Comparison of ENCODE assay signal across 35 mouse cellular contexts in genomic region chr7:16071906-16072305, GRCm38 (mm10). TPM values are rescaled to one million over a fixed set of nuclear protein-coding genes. Genes with fewer than 3 reads are reported as not detected.
DNase-seq lines count a peak whose midpoint lies in the region; ATAC-seq and TF ChIP-seq lines count a peak whose summit lies in the region.
"Had no signal": no experiment of that assay in that cellular context is flagged by ENCODE, and none has a peak within 500 bp of the region (broad histone marks: within the 10 kb centered on the region; RNA-seq: fewer than 3 reads in every experiment).

No protein-coding gene starts in this region.

- H3K27ac ChIP-seq in kidney, adult 2 months (ENCODE audit: insufficient read depth, low read depth, low read length) = no peak overlapping the region
- H3K27ac ChIP-seq in intestine, embryonic 15.5 days = no peak overlapping the region
- H3K27ac ChIP-seq in liver, embryonic 13.5 days = no peak overlapping the region
- peak overlapping the region; percentile 68 for H3K27ac ChIP-seq in macrophage
- H3K27ac ChIP-seq: embryonic facial prominence, embryonic 13.5 days; forebrain, embryonic 12.5 days; limb, embryonic 12.5 days; midbrain, embryonic 12.5 days; neural tube, embryonic 12.5 days; stomach, embryonic 15.5 days had no signal

- H3K9ac ChIP-seq in intestine, embryonic 15.5 days = no peak overlapping the region
- no peak overlapping the region for H3K9ac ChIP-seq in liver, embryonic 13.5 days
- H3K9ac ChIP-seq: embryonic facial prominence, embryonic 13.5 days; forebrain, embryonic 12.5 days; forebrain, postnatal 0 days; limb, embryonic 12.5 days; midbrain, embryonic 12.5 days; neural tube, embryonic 12.5 days; stomach, embryonic 15.5 days had no signal

- H3K9me3 ChIP-seq in intestine, embryonic 15.5 days = no peaks in the 10 kb centered on the region
- no peaks in the 10 kb centered on the region for H3K9me3 ChIP-seq in liver, embryonic 13.5 days (replicated peaks)
- H3K9me3 ChIP-seq: embryonic facial prominence, embryonic 13.5 days; forebrain, embryonic 12.5 days; G1E; limb, embryonic 12.5 days; midbrain, embryonic 12.5 days; neural tube, embryonic 12.5 days; stomach, embryonic 15.5 days had no signal

- TF ChIP-seq POLR2A in kidney, adult 2 months (IDR thresholded peaks at IDR 0.05; ENCODE audit: low read depth, low read length) = no peak

- ATAC-seq in intestine, embryonic 15.5 days = peak; percentile 86
- ATAC-seq in liver, embryonic 13.5 days (ENCODE audit: low read depth) = peak; percentile 61
- ATAC-seq in megakaryocyte, adult 5-6 weeks (ENCODE audit: poor library complexity, severe bottlenecking) = no peak
- ATAC-seq: forebrain, postnatal 0 days; hindbrain, embryonic 16.5 days had no signal

- no peaks in the 10 kb centered on the region for H3K4me1 ChIP-seq in kidney, adult 2 months (ENCODE audit: control insufficient read depth, insufficient read depth, low read length)
- no peaks in the 10 kb centered on the region for H3K4me1 ChIP-seq in intestine, embryonic 15.5 days (replicated peaks)
- H3K4me1 ChIP-seq in liver, embryonic 13.5 days (replicated peaks) = no peaks in the 10 kb centered on the region
- H3K4me1 ChIP-seq: embryonic facial prominence, embryonic 13.5 days; forebrain, embryonic 12.5 days; limb, embryonic 12.5 days; midbrain, embryonic 12.5 days; neural tube, embryonic 12.5 days; stomach, embryonic 15.5 days had no signal

- 56% methylated on average over 6 of the region's 6 CpGs for WGBS in kidney, adult 2 months
- 67% methylated on average over 6 of the region's 6 CpGs for WGBS in intestine, embryonic 15.5 days
- WGBS in liver, embryonic 13.5 days (ENCODE audit: insufficient replicate concordance) = 64% methylated on average over 6 of the region's 6 CpGs
- 97% methylated on average over 6 of the region's 6 CpGs for WGBS in macrophage (ENCODE audit: missing documents)

- H3K4me2 ChIP-seq in intestine, embryonic 15.5 days (replicated peaks) = no peak overlapping the region
- no peak overlapping the region for H3K4me2 ChIP-seq in liver, embryonic 13.5 days
- H3K4me2 ChIP-seq: embryonic facial prominence, embryonic 13.5 days; forebrain, embryonic 12.5 days; limb, embryonic 12.5 days; midbrain, embryonic 12.5 days; neural tube, embryonic 12.5 days; stomach, embryonic 15.5 days had no signal

- H3K36me3 ChIP-seq in kidney, adult 2 months (ENCODE audit: control insufficient read depth, insufficient read depth, low read length) = no peaks in the 10 kb centered on the region
- no peaks in the 10 kb centered on the region for H3K36me3 ChIP-seq in intestine, embryonic 15.5 days
- H3K36me3 ChIP-seq in liver, embryonic 13.5 days = no peaks in the 10 kb centered on the region
- H3K36me3 ChIP-seq in macrophage (ENCODE audit: inconsistent target) = no peaks in the 10 kb centered on the region
- H3K36me3 ChIP-seq: embryonic facial prominence, embryonic 13.5 days; forebrain, embryonic 12.5 days; G1E; limb, embryonic 12.5 days; midbrain, embryonic 12.5 days; neural tube, embryonic 12.5 days; stomach, embryonic 15.5 days had no signal

- H3K79me2 ChIP-seq in macrophage (ENCODE audit: inconsistent target) = no peaks in the 10 kb centered on the region

- no peak for TF ChIP-seq CTCF in kidney, adult 2 months (conservative IDR thresholded peaks at IDR 0.05; ENCODE audit: insufficient read depth, insufficient read length, low read depth, low read length)

- intact Hi-C loops in heart, postnatal 36 days (cut with DNase I) = no loop called here
- intact Hi-C loops in left cerebral cortex, postnatal 10 days (cut with DNase I) = no loop called here

- H3K4me3 ChIP-seq in kidney, adult 2 months (ENCODE audit: insufficient read depth, low read depth, low read length) = no peak overlapping the region
- H3K4me3 ChIP-seq in intestine, embryonic 15.5 days (replicated peaks) = no peak overlapping the region
- no peak overlapping the region for H3K4me3 ChIP-seq in liver, embryonic 13.5 days (replicated peaks)
- H3K4me3 ChIP-seq in macrophage (ENCODE audit: inconsistent target) = no peak overlapping the region
- H3K4me3 ChIP-seq: embryonic facial prominence, embryonic 13.5 days; forebrain, embryonic 12.5 days; limb, embryonic 12.5 days; midbrain, embryonic 12.5 days; myocyte; neural tube, embryonic 12.5 days; stomach, embryonic 15.5 days had no signal

- H3K27me3 ChIP-seq in kidney, adult 2 months (replicated peaks; ENCODE audit: control insufficient read depth, insufficient read depth, low read length) = no peaks in the 10 kb centered on the region
- 0 out of 2 replicates have a peak, but pooled peaks cover 3% of the 10 kb centered on the region for H3K27me3 ChIP-seq in intestine, embryonic 15.5 days (replicated peaks)
- H3K27me3 ChIP-seq in liver, embryonic 13.5 days = peaks cover 9% of the 10 kb centered on the region; the same call in 1 of the 2 replicates
- H3K27me3 ChIP-seq: embryonic facial prominence, embryonic 13.5 days; limb, embryonic 12.5 days; neural tube, embryonic 12.5 days; stomach, embryonic 15.5 days had no signal

- peak; percentile 22 for DNase-seq in kidney, adult 2 months
- no peak for DNase-seq in kidney, adult 9 months
- no peak for DNase-seq in liver, embryonic 13.5 days
- DNase-seq in heart, postnatal 36 days = no peak
- DNase-seq in left cerebral cortex, postnatal 10 days (ENCODE audit: extremely low spot score in 1 of 2, low spot score in 2 of 2) = no peak
- DNase-seq: adrenal gland, postnatal 14 days; cerebellum, adult 18-20 months; cerebellum, postnatal 10 days; forebrain, postnatal 0 days; heart, postnatal 14 days; kidney, adult 11 months; layer of hippocampus, postnatal 36 days; lung, adult 2 months; lung, postnatal 10 days; right cerebral cortex, postnatal 14 days; thymus, postnatal 14 days had no signal

RNA-seq across cellular contexts. Expression of gene Zfp541, which starts 10.3 kb away (rescaled TPM):
- polyA plus RNA-seq in kidney, adult 2 months (2012; rRNA removed) = 0.03 TPM in 1 of 2 replicates, not detected in the other
- polyA plus RNA-seq in intestine, embryonic 15.5 days (2015; fragmentation: Nextera tagmentation; extraction: Ambion mirVana) = 0.03 and 0.06 TPM in 2 replicates
- 0.02 TPM in 1 of 2 replicates, not detected in the other for polyA plus RNA-seq in liver, embryonic 13.5 days (2015; fragmentation: Nextera tagmentation; extraction: Ambion mirVana)
- 1 to 10 TPM in 17 of 26 experiments, under 1 TPM in 9; 0.62 to 2.3 (median 1.2) TPM for total RNA-seq in macrophage (2018; cell fraction: chromatin; rRNA removed)
- total RNA-seq in macrophage (2018; cell fraction: cytosol; rRNA removed) = under 1 TPM in 13 of 26 experiments, not detected in 13; under 0.01 to 0.15 (median 0.04) TPM
- under 1 TPM; 0.14 to 0.68 (median 0.39) TPM for total RNA-seq in macrophage (2018; cell fraction: nucleus; rRNA removed)
- not detected in 3 replicates for polyA plus RNA-seq in macrophage (2018)
- 0.16 and 0.27 TPM in 2 replicates for total RNA-seq in megakaryocyte, adult 5-6 weeks (2015)
- 0.53 TPM in 1 of 2 replicates, not detected in the other for total RNA-seq in megakaryocyte, adult 5-6 weeks (2017)
- not detected for total RNA-seq in heart, postnatal 36 days (2021)
- total RNA-seq in left cerebral cortex, postnatal 10 days (2021) = under 1 TPM; 0.26 to 0.58 TPM
- total RNA-seq: common myeloid progenitor, adult 5-6 weeks; G1E; gastrocnemius, adult 8-10 months; heart, postnatal 14 days had no signal
- polyA plus RNA-seq: forebrain, embryonic 12.5 days; G1E; heart, embryonic 14.5 days; hindbrain, embryonic 11.5 days; large intestine, adult 2 months; limb, embryonic 12.5 days; midbrain, embryonic 12.5 days; myocyte; small intestine, adult 2 months had no signal

RNA-seq across cellular contexts. Expression of gene Bicra, which starts 24.2 kb away (rescaled TPM):
- 7.9 and 8.6 TPM in 2 replicates for polyA plus RNA-seq in kidney, adult 2 months (2012; rRNA removed)
- polyA plus RNA-seq in intestine, embryonic 15.5 days (2015; fragmentation: Nextera tagmentation; extraction: Ambion mirVana) = 4.9 and 5.4 TPM in 2 replicates
- 1.4 TPM in 2 replicates for polyA plus RNA-seq in liver, embryonic 13.5 days (2015; fragmentation: Nextera tagmentation; extraction: Ambion mirVana)
- 10 to 100 TPM in 21 of 26 experiments, 1 to 10 TPM in 5; 2.6 to 51.8 (median 35.5) TPM for total RNA-seq in macrophage (2018; cell fraction: chromatin; rRNA removed)
- total RNA-seq in macrophage (2018; cell fraction: cytosol; rRNA removed) = 10 to 100 TPM in 19 of 26 experiments, 1 to 10 TPM in 7; 1.7 to 15.8 (median 12.4) TPM
- total RNA-seq in macrophage (2018; cell fraction: nucleus; rRNA removed) = 10 to 100 TPM in 18 of 26 experiments, 1 to 10 TPM in 8; 2.2 to 36.7 (median 24.6) TPM
- polyA plus RNA-seq in macrophage (2018) = 4.9 to 8.7 TPM (median 8.4 TPM) in 3 replicates
- 19.5 and 28.6 TPM in 2 replicates for total RNA-seq in megakaryocyte, adult 5-6 weeks (2015)
- 1.9 and 2.8 TPM in 2 replicates for total RNA-seq in megakaryocyte, adult 5-6 weeks (2017)
- 1 to 10 TPM; 8.1 to 8.2 TPM for total RNA-seq in heart, postnatal 36 days (2021)
- 10 to 100 TPM; 13.4 to 14.1 TPM for total RNA-seq in left cerebral cortex, postnatal 10 days (2021)

RNA-seq across cellular contexts. Expression of gene Napa, which starts 26.4 kb away (rescaled TPM):
- 177 and 207 TPM in 2 replicates for polyA plus RNA-seq in kidney, adult 2 months (2012; rRNA removed)
- 186 and 194 TPM in 2 replicates for polyA plus RNA-seq in intestine, embryonic 15.5 days (2015; fragmentation: Nextera tagmentation; extraction: Ambion mirVana)
- polyA plus RNA-seq in liver, embryonic 13.5 days (2015; fragmentation: Nextera tagmentation; extraction: Ambion mirVana) = 159 and 165 TPM in 2 replicates
- total RNA-seq in macrophage (2018; cell fraction: chromatin; rRNA removed) = 100 to 1,000 TPM; 135 to 409 (median 299) TPM
- 100 to 1,000 TPM in 9 of 26 experiments, 10 to 100 TPM in 17; 75.7 to 115 (median 97.2) TPM for total RNA-seq in macrophage (2018; cell fraction: cytosol; rRNA removed)
- 100 to 1,000 TPM; 110 to 386 (median 202) TPM for total RNA-seq in macrophage (2018; cell fraction: nucleus; rRNA removed)
- 85.4 to 112 TPM (median 98.6 TPM) in 3 replicates for polyA plus RNA-seq in macrophage (2018)
- 62.0 and 65.7 TPM in 2 replicates for total RNA-seq in megakaryocyte, adult 5-6 weeks (2015)
- 39.8 and 39.9 TPM in 2 replicates for total RNA-seq in megakaryocyte, adult 5-6 weeks (2017)
- total RNA-seq in heart, postnatal 36 days (2021) = 10 to 100 TPM; 81.3 to 84.7 TPM
- 100 to 1,000 TPM; 181 TPM for total RNA-seq in left cerebral cortex, postnatal 10 days (2021)

RNA-seq across cellular contexts. Expression of gene Kptn, which starts 47.8 kb away (rescaled TPM):
- polyA plus RNA-seq in kidney, adult 2 months (2012; rRNA removed) = 28.7 and 32.5 TPM in 2 replicates
- 24.4 and 25.6 TPM in 2 replicates for polyA plus RNA-seq in intestine, embryonic 15.5 days (2015; fragmentation: Nextera tagmentation; extraction: Ambion mirVana)
- 11.1 and 11.5 TPM in 2 replicates for polyA plus RNA-seq in liver, embryonic 13.5 days (2015; fragmentation: Nextera tagmentation; extraction: Ambion mirVana)
- total RNA-seq in macrophage (2018; cell fraction: chromatin; rRNA removed) = 10 to 100 TPM in 25 of 26 experiments, 1 to 10 TPM in 1; 8.1 to 50.6 (median 34.1) TPM
- total RNA-seq in macrophage (2018; cell fraction: cytosol; rRNA removed) = 1 to 10 TPM; 3.7 to 8.0 (median 5.6) TPM
- total RNA-seq in macrophage (2018; cell fraction: nucleus; rRNA removed) = 10 to 100 TPM in 24 of 26 experiments, 1 to 10 TPM in 2; 6.9 to 45.0 (median 18.9) TPM
- 3.3 to 6.8 TPM (median 5.9 TPM) in 3 replicates for polyA plus RNA-seq in macrophage (2018)
- 8.9 and 9.9 TPM in 2 replicates for total RNA-seq in megakaryocyte, adult 5-6 weeks (2015)
- 9.7 and 18.9 TPM in 2 replicates for total RNA-seq in megakaryocyte, adult 5-6 weeks (2017)
- total RNA-seq in heart, postnatal 36 days (2021) = 10 to 100 TPM; 23.0 to 23.1 TPM
- total RNA-seq in left cerebral cortex, postnatal 10 days (2021) = 10 to 100 TPM; 47.3 to 47.7 TPM

RNA-seq across cellular contexts. Expression of gene Slc8a2, which starts 57.7 kb away (rescaled TPM):
- polyA plus RNA-seq in kidney, adult 2 months (2012; rRNA removed) = 0.33 and 0.38 TPM in 2 replicates
- polyA plus RNA-seq in intestine, embryonic 15.5 days (2015; fragmentation: Nextera tagmentation; extraction: Ambion mirVana) = 0.15 and 0.23 TPM in 2 replicates
- not detected in 2 replicates for polyA plus RNA-seq in liver, embryonic 13.5 days (2015; fragmentation: Nextera tagmentation; extraction: Ambion mirVana)
- total RNA-seq in macrophage (2018; cell fraction: chromatin; rRNA removed) = under 1 TPM in 20 of 26 experiments, not detected in 6; 0.08 to 0.56 (median 0.22) TPM
- under 1 TPM in 2 of 26 experiments, not detected in 24; under 0.01 TPM for total RNA-seq in macrophage (2018; cell fraction: cytosol; rRNA removed)
- total RNA-seq in macrophage (2018; cell fraction: nucleus; rRNA removed) = under 1 TPM in 15 of 26 experiments, not detected in 11; 0.11 to 0.82 (median 0.25) TPM
- polyA plus RNA-seq in macrophage (2018) = not detected in 3 replicates
- not detected in 2 replicates for total RNA-seq in megakaryocyte, adult 5-6 weeks (2015)
- total RNA-seq in megakaryocyte, adult 5-6 weeks (2017) = not detected in 2 replicates
- total RNA-seq in heart, postnatal 36 days (2021) = 1 to 10 TPM in 1 of 2 experiments, under 1 TPM in 1; 0.67 to 1.1 TPM
- 100 to 1,000 TPM; 285 to 298 TPM for total RNA-seq in left cerebral cortex, postnatal 10 days (2021)
- total RNA-seq: megakaryocyte progenitor cell, adult 5-6 weeks had no signal
